Mouse (Mus musculus): ENCODE measurements around the gene Gna11.

Gna11 gene

GRCm38 (mm10) chr10:81543633-81544032 lies 1.4 kb downstream of the Gna11 start:
- no peak for DNase-seq (ENCODE audit: low read depth, low spot score)

GRCm38 (mm10) chr10:81542727-81543460 lies 2.1 kb downstream of the Gna11 start:
- DNase-seq (ENCODE audit: low read depth, low spot score) = peak; percentile 81

- DNase-seq (ENCODE audit: low read depth, low spot score) = no peak
These were observed 3.2 kb downstream of the Gna11 start for GRCm38 (mm10) chr10:81541803-81542202.

- DNase-seq (ENCODE audit: low read depth, low spot score) = no peak
These were observed 3.6 kb downstream of the Gna11 start for GRCm38 (mm10) chr10:81541363-81541762.

GRCm38 (mm10) chr10:81538321-81539048 lies 6.5 kb downstream of the Gna11 start:
- DNase-seq (ENCODE audit: low read depth, low spot score) = no peak

GRCm38 (mm10) chr10:81537429-81537828 lies 7.6 kb downstream of the Gna11 start:
- DNase-seq (ENCODE audit: low read depth, low spot score) = no peak

- peak; percentile 46 for DNase-seq (ENCODE audit: low read depth, low spot score)
These were observed 8.3 kb downstream of the Gna11 start for GRCm38 (mm10) chr10:81536734-81537133.

GRCm38 (mm10) chr10:81534826-81535225 lies 10.2 kb downstream of the Gna11 start:
- peak; percentile 91 for DNase-seq (ENCODE audit: low read depth, low spot score)

- DNase-seq (ENCODE audit: low read depth, low spot score) = peak; percentile 73
These were observed 18.2 kb downstream of the Gna11 start for GRCm38 (mm10) chr10:81526779-81527178.

- DNase-seq (ENCODE audit: low read depth, low spot score) = no peak
These were observed 19.8 kb downstream of the Gna11 start for GRCm38 (mm10) chr10:81525017-81525694.

- no peak for DNase-seq (ENCODE audit: low read depth, low spot score)
These were observed 20.9 kb downstream of the Gna11 start, which contains the start of gene Gna15 for GRCm38 (mm10) chr10:81524051-81524605. Gene Gna15, minus strand, starts transcription at chr10:81524225.

GRCm38 (mm10) chr10:81523570-81523969 lies 21.4 kb downstream of the Gna11 start:
- DNase-seq (ENCODE audit: low read depth, low spot score) = peak; percentile 46

GRCm38 (mm10) chr10:81523142-81523541 lies 21.8 kb downstream of the Gna11 start:
- DNase-seq (ENCODE audit: low read depth, low spot score) = no peak

GRCm38 (mm10) chr10:81519978-81520365 lies 25.0 kb downstream of the Gna11 start:
- no peak for DNase-seq (ENCODE audit: low read depth, low spot score)

GRCm38 (mm10) chr10:81519227-81519977 lies 25.6 kb downstream of the Gna11 start:
- DNase-seq (ENCODE audit: low read depth, low spot score) = no peak

GRCm38 (mm10) chr10:81518546-81518945 lies 26.4 kb downstream of the Gna11 start:
- peak; percentile 72 for DNase-seq (ENCODE audit: low read depth, low spot score)

- no peak for DNase-seq (ENCODE audit: low read depth, low spot score)
These were observed 27.8 kb downstream of the Gna11 start for GRCm38 (mm10) chr10:81517227-81517626.

GRCm38 (mm10) chr10:81513798-81514197 lies 31.2 kb downstream of the Gna11 start:
- DNase-seq (ENCODE audit: low read depth, low spot score) = no peak

- peak; percentile 64 for DNase-seq (ENCODE audit: low read depth, low spot score)
These were observed 34.7 kb downstream of the Gna11 start for GRCm38 (mm10) chr10:81510246-81510810.

GRCm38 (mm10) chr10:81507691-81508489 lies 37.1 kb downstream of the Gna11 start:
- peak; percentile 95 for DNase-seq (ENCODE audit: low read depth, low spot score)
